Mouse (Mus musculus) adrenal gland, postnatal 10 days (tissue): ENCODE data around the gene Pbp2. TPM values are rescaled to one million over a fixed set of nuclear protein-coding genes. Genes with fewer than 3 reads are reported as not detected.

Experiments used
- DNase-seq: peaks from one replicate; pipeline ENCODE4 v3.0.0; 2021; ENCODE audit warnings: mixed read lengths
- total RNA-seq, 2 experiments: library from RNA; stranded (reverse); gene quantifications; 2 replicates each; pipeline ENCODE4 v1.2.3; 2021

Gene Pbp2
- total RNA-seq, 2 experiments from 2014 or later = not detected

DNA sequence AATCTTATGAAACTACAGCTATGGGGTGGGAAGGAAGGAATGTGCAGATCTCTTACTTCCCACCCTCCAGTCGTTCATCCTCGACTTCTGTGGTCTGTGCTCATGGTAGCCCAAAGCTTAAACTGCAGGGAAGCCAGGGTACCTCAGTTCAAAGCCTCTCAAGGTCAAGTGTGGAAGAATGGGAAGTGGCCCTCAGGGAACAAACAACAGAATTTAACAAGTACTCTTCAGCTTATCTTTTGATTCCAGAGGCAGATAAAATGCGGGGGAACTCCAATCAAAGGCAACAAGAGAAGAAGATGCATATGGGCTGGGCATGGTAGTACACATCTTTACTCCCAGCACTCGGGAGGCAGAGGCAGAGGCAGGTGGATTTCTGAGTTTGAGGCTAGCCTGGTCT lies 9.7 kb downstream of the Pbp2 start:
- DNase-seq = no peak

DNA sequence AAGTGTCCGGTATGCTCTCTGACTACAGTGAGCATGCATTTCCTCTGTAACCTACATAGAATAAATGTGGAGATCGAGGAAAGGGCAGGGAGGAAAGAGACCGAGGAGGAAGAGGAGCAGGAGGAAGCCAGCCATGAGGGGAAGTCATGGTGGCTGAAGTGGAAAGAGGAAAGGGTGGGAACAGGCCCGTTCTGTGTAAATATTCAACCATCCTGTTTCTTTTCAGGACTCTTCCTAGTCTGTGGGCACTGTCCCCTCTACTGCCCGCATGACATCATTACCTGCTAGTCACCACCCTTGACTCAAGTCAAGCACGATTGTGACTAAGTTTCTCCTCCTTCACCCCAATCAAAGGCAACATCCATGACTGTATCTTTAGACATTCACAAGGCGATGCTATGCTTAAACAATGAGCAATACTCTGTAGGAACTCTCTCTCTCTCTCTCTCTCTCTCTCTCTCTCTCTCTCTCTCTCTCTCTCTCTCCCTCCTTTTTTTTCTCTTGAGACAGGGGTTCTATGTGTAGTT lies 11.1 kb downstream of the Pbp2 start:
- no peak for DNase-seq

DNA sequence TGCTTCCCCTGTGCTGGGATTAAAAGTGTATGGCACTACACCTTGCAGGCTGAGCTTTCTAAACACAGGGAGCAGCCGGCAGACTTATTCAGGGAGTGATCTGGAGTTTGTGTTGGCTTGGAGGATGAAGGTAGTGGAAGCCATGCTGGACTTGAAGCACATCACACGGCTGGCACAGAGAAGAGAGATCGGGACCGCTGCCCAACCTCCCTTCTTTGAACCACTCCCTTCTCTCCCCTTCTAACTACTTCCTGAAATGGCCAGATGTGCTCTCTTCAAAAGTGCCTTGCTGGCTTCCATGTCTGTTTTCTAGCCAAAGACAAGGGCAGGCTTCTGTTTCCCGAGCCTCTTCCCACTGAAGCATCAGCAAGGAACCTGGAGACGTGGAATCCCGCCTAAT lies 12.6 kb downstream of the Pbp2 start:
- DNase-seq = no peak

DNA sequence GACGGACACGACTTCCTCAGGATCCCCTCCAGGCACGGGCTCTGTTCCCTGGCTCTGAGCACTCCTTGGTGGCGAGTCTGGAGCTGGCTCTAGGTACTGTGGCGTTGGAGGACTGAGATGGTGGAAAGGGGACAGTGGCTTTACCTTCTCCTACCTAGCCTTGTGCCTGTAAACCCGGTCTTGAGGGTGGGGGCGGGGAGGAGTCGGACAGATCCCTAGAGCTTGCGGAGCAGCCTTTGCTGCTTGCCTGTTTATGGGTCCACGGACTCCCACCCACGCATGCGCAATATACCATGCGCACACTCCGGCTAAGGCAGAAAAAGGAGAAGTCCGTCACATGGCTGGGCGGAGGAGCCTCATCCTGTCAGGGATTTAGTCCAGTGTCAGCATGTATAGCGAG lies 13.9 kb downstream of the Pbp2 start:
- no peak for DNase-seq

DNA sequence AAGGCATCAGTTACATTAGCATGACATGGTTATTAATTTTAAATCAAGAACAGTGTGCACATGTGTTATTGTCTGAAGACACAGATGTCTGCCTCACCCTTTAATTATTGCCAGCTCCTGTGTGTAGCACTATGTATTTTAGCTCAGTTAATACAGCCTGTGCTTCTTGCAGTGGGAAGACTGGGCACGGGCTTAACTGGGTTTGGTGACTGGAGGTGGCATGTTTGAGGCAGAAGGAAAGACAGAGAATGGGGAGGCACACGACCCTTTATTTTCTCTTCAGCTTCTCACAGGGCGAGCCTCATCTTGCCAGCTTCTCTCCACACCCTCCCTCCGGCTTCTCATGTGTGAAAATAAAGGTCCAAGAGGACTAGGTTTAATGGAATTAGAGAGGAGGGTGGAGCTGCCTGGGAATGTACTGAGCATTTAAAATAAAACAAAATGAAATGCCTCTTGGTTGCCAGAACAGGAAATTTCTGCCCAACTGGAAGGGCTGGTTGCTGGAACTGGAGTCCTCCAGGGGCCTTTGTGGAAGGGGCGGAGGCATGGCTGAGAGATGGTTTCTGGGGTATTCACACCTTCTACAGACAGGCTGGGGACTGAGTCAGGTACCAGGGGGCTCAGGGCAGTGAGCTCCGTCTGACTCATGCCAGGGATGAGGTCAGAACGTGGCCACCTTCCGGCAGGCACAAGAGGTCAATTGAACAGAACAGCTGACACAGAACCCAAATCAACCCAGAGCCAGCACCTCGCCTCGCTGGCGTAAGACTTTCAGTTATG lies 14.9 kb downstream of the Pbp2 start:
- peak; percentile 13 for DNase-seq

DNA sequence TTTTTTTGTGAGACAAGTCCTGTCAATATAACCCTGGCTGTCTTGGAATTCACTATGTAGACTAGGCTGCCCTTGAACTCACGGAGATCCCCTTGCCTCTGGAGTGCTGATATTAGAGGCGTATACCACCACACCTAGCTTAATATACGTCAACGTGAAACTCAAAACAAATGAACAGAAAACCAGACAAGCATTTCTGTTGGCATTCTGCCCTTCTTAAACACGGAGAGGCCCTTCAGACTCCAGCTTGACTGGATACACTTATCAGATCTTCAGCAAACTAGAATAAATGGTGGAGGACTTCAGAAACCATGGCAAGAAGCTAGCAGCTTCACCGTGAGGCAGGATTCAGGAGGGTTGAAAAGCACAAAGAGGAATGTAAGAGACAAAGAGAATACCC lies 16.1 kb downstream of the Pbp2 start:
- no peak for DNase-seq

DNA sequence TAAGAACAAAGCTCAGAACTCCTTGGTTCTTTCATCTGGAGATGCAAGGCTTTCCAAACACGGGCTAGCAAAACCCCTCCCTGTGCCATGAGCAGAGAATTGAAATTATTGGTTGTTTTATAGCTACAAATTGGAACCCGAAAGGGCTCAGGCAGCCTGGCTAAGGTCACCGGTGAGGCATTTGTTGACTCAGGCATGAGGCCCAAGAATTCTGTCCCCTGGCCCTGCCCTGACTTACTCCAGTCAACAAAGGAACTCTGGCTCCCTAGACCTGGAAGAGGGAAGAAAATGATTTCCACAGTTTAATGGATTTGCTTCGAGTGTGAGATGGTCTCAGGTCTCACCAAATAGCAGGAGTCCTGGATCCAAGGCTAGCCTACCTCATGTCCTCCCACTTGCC lies 17.8 kb downstream of the Pbp2 start:
- DNase-seq = peak; percentile 18

DNA sequence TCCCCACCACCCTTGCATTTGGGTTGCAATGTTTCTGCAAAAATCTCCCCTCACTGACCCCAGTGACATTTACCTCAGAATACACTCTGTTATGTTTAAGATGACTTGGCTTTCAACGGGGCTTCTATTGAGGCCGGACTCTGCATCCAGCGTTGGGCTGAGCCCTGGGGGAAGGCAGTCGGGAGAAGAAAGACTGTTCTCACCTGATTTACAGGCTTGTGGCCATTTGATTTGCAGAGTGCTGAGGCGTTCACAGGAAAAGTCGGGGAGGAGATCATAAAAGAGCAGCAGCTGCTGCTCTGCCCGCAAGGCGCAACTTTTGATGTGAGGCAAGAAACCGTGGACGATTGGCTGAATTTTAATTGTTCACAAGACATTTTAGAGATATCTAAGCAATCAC lies 30.3 kb downstream of the Pbp2 start:
- no peak for DNase-seq

DNA sequence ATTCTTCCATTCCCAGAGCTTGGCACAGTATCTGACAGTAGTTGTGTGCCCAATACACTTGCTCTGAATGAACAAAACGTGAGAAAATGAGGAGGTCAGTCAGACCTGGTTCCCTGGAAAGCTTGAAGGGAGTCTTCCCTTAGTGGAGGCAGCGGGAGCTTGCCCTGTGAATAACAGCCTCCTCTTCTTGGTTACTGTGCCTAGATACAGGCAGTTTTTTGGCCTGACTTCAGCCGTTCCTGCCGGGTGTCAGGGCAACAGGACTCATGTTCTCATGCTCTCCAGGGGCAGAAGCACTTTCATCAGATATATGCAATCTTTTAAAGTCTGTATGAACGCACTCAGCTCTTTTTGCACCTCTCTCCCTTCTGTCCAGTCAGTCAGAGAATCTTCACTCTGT lies 30.9 kb downstream of the Pbp2 start:
- peak; percentile 13 for DNase-seq

DNA sequence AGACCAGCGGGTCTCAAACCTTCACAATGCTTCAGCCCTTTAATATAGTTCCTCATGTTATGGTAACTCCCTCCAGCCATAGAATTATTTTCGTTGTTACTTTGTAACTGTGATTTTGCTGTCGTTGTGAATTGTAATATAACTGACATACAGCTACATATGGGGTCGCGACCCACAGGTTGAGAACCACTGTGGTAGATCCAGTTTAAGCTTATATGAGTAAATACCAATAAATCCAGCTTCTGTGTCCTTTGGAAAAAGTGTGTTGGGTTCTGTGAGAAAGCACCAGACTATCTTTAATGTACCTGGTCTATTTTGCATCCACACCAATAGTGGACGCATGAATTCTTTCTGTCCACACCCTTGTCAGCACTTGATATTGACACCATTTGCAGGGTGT lies 31.9 kb downstream of the Pbp2 start:
- no peak for DNase-seq

DNA sequence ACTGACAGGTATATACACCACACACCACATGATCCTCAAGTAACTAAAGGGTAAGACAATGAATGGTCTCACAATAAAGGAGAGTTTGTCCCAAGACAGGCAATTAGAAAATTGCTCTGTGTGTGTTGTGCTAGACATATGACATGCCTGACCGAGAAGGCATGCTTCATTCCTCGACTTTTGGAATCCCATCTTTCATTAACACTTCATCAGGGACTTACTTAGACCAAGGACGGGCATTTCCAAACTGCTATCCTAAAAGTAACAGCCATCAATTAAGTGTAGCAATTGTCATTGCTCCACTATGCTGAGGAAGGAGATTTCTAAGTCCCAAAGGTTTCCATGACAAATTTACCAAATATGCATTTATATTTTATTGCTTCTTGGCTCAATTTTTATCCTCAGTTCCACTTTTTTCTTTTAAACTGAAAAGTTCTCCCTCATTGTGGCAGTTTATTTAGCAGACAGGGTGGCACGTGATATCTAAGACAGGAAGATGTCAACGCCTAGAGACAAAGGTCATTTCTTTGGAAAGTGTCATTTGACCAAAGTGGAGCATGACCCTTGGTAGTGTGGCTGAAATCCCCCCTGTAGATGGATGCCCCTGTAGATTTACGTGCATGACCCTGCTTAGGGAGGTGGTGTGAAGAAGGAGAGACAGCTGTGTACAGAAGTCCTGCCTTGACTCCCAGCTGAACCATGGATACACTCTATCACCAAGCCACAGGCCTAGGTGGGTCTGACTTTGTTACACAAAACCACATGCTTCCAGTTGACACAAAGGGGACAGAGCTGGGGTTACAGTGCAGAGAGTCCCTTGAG lies 33.5 kb downstream of the Pbp2 start:
- DNase-seq = no peak

DNA sequence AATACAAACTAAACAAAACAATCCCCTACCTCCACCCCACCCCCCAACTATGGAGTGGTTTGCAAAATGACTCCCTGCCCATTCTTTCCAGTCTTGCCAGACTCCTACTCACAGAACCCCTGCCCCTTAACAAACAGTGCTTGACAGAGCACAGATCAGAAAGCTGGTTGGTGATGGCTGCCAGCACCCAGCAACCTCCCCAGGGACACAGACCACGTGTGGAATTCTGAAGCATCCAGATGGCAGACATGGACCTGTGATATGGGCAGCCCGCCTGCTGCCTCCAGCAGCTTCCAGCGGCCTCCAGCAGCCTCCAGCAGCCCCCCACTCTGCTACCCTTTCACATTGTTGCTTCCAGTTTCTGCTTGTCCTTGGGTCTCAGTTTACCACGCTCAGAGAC lies 35.0 kb downstream of the Pbp2 start:
- DNase-seq = no peak

DNA sequence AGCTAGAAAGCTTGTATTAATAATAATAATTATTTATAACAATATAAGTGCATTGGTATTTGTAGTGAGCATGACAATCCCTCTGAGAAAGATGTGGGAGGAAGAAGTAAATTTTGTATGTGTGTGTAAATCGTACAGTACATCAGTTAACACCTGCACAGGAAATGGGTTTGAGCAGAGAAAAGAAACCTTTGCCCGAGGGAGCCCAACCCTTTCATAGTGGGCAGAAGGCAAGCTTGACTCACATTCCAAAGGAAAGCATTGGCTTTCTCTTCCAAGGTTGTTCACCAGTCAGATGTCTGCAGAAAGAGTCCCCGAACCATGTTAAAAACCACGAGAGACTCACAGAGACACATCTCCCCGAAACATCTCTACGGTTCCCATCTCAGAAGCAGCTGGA lies 37.1 kb downstream of the Pbp2 start:
- no peak for DNase-seq

DNA sequence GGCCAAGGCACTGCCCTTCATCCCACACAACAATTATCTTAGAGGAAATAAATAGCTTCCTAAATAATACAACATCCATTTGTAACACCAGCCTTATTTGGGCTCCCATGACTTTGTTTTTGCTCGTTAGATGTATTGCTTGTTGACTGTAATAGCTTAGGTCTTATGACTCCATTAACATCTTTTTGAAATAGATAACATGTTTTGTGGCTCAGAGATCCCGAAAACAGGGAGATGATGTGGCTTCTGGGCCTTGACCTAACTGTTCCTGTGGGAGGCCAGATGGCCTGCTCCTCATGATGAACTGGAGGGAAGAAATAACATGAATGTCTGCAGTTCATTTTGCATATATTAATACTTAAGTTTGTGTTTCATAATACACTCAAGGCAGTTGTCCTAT lies 38.4 kb downstream of the Pbp2 start:
- no peak for DNase-seq

DNA sequence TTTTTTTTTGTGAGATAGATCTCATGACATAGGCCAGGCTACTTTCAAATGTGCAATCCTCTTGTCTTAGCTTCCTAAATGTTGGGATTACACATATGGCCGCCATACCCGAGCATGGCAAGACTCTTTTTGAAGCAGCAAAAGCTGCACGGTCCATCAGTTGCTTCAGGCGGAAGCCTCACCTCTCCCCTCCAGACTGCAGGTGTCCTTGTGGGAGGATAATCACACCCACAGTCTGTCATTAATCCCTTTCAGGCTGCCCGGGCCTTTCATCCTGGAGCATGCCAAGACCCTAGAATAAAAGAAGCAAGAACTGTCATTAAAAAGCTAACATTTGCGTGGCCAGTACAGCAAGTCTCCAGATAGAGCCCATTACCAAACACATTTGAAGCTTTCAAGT lies 40.6 kb downstream of the Pbp2 start:
- no peak for DNase-seq

DNA sequence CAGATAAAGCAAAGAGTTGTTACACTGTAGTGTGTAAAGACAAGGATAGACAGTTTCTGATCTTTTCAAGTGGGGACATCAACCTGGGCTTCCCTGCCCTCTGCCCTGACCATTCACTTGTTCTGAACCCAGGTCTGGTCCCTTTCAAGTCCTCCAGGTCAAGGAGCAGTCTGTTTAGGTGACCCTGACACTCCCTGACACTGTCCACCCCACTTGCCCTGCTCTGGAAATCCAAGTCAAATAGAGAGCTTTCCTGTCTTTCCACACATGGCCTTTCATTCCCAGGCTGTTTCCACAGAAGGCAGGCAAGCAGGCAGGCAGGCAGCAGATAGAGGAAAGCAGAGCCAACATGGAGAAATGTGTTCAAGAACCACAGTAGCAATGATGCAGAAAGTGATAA lies 41.8 kb downstream of the Pbp2 start:
- DNase-seq = no peak

DNA sequence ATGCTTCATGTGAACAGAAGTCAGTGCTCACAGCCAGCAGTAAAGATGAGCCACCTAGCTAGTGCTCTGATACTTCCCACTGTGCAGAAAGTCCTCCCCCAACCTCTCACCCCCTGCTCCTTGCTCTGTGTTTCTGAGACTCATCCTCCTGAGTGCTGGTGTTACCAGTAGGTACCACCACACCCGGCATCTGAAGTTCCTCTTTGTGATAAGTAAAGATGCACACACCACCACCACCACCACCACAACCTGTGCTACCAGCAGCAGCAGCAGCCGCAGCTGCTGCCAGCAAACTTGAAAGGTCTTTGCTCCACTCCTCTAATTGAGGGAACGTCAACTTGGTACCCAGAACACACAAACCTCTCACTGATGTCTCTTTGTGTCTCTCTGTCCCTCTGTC lies 43.0 kb downstream of the Pbp2 start:
- no peak for DNase-seq

DNA sequence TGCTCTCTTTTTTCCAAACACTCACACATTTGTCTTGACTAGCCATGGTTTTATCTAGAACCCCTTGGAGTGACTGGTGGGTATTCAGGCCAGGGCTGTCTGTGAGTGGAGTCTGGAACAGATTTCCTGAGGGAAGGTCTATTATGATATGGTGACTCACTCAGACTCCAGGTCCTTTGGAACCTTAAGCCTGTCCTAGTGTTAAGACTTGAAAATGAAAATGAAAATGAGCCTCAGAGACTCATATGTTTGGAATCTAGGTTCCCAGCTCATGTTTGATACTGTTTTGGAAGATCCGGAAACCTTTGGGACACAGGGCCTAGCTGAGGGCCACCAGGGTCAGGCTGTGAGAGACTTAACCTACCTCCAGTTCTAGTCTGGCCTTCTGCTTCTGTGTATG lies 44.1 kb downstream of the Pbp2 start:
- no peak for DNase-seq

DNA sequence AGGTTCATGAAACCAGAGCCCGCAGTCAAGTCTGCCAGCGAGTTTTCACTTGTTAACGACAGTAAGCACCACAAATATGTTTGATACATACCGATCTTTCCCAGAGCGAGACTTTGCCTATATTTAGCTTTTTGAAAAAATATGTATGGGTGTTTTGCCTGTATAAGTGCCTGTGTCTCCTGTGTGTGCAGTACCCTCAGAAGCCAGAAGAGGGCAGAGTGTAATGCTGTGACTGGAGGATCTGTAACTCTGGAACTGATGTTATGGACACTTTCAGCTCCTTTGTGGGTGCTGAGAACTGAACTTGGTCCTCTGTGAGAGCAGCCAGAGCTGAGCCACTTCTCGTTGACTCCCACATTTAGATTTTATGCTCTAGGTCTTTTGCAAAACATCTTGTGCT lies 46.1 kb downstream of the Pbp2 start:
- DNase-seq = no peak

DNA sequence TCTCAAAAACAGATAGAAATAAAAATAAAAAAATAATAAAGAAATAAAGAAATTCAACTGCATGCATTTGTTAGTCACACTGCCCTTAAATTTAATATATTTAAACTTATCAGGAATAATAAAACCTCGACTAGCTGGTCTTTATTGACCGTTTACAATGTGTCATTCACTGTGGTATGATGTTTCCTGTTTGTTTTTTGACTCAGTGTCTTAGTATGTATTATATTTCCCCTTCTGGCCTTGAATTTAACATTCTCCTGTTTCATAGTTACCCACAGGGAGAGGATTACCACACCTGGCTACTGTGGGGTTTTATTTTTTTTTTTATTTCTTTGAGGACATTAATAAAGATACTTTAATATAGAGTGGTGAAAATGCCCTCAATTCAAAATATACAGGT lies 47.6 kb downstream of the Pbp2 start:
- DNase-seq = no peak

DNA sequence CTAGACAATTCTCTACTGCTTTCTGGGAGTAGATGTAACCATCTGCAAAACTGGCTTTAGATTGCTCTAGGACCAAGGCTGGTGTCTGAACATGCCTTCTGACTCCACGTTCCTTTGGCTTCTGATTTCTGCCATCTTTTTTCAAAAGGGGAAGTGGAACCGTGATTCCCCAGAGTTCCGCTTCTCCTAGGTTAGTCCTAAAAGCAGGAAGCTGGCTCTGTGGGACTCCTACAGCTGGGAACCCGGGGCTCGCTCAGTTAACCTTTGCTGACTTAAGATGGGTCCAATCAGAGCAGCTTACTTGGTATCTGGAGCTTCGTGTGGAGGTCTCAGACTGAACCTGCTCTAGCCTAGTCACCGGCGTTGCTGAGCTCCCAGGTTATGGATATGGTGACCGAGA lies 49.1 kb downstream of the Pbp2 start:
- no peak for DNase-seq

DNA sequence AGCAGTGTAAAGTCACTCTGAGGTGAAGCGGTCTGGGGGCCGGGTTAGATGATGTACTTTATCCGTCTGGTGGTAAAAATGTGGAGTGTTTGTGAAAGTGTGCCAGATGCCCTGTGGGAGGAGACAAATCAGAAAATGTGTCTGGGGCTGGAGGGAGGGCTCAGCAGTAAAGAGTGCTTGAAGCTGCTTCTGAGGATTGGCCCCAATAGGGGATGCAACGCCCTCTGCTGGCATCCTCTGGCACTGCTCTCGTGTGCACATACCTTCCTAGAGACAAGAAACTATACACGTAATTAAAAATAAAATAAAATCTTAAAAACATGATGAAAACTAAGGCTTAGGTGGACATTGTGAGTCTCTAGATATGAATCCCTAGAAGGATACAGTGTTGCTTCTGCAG lies 49.8 kb downstream of the Pbp2 start:
- DNase-seq = no peak
